Mouse (Mus musculus): ENCODE results near the gene Lingo1. TPM values are rescaled to one million over a fixed set of nuclear protein-coding genes. Genes with fewer than 3 reads are reported as not detected.
A peak's percentile ranks its signal among the peaks of the same experiment; 100 is the strongest.

Gene Lingo1
- total RNA-seq, 2 experiments from 2014 or later: 263 to 279 TPM

GRCm38 (mm10) chr9:56686339-56687144 lies 109.7 kb downstream of the Lingo1 start:
- no peak for DNase-seq (ENCODE audit: extremely low spot score in 1 of 2, low spot score in 1 of 2)

DNA sequence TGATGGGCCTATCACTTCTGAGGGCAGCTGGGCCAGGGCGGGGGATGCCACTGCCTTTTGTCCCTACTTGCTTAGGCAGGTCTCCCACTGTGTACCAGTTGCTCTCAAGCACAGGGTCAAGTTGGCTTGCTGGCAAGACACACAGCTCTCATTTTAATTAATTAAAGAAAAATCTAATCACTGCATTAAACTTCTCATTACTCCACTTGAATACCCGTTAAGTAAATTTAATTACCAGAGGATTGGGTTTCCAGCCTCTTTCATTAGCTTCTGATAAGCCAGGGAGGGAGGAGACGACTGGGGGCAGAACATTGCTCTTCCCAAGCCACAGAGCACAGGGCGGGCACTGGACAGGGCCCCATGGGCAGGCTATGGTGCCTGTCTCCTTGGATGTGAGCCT lies 113.4 kb downstream of the Lingo1 start:
- no peak for DNase-seq (ENCODE audit: extremely low spot score in 1 of 2, low spot score in 1 of 2)

DNA sequence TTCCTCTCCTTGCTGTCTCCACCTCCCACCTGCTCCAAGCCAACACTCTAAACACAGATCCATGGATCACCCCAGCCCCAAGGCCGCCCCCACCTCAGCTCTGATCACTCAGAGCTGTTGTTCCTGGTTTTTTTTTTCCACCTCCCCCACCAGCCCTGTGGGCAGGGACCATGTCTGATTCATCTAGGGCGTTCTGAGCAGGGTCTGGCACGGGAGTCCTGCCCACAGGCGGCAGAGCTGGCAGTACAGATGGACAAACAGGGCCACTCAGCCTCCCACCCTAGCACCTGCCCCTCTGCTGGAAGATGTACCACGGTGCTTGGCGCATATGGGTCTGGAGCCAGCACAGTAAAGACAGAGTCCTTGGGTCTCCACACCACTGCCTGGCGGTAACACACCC lies 114.3 kb downstream of the Lingo1 start:
- DNase-seq (ENCODE audit: extremely low spot score in 1 of 2, low spot score in 1 of 2): no peak

GRCm38 (mm10) chr9:56678929-56679681 lies 117.2 kb downstream of the Lingo1 start:
- no peak for DNase-seq (ENCODE audit: extremely low spot score in 1 of 2, low spot score in 1 of 2)

- no peak for DNase-seq (ENCODE audit: extremely low spot score in 1 of 2, low spot score in 1 of 2)
These were observed 120.6 kb downstream of the Lingo1 start for GRCm38 (mm10) chr9:56675696-56676095.

- DNase-seq (ENCODE audit: extremely low spot score in 1 of 2, low spot score in 1 of 2): no peak
These were observed 126.6 kb downstream of the Lingo1 start for GRCm38 (mm10) chr9:56669605-56670221.

DNA sequence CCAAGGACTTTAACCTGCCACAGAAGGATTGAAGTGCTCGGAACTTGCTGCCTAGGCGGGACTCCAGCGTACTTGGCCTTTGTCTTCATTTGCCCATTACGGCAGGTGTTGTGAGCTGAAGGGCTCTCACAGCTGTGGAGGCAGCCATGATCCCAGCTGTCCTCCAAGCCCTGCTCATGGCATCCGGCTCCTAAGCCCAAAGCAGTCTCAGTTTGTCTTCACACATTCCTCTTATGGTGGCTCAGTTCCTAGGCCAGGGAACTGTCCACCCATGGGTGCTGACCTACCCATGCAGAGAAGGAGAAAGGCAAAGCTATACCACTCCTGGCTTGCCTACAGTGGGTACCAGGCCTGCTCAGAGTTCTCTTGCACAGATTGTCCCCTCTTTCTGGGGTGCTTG lies 132.1 kb downstream of the Lingo1 start:
- DNase-seq (ENCODE audit: extremely low spot score in 1 of 2, low spot score in 1 of 2): no peak

DNA sequence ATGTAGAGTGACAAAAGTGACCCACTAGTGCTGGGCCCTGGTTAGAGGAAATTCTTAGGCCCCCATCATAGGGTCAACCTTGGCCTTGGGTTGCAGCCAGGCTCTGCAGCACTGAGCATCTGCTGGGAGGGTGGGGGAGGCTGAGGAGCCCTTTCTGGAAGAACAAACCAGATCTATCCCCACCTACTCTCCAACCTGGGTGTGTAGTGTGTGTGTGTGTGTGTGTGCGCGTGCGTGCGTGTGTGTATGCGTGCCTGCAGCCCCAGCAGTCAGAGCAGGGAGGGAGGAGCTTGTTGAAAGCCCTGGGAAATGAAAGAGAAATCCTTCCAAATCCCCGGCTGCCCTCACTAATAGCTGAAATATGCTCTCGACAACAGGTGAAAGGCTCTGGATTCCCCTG lies 133.3 kb downstream of the Lingo1 start:
- DNase-seq (ENCODE audit: extremely low spot score in 1 of 2, low spot score in 1 of 2): no peak

DNA sequence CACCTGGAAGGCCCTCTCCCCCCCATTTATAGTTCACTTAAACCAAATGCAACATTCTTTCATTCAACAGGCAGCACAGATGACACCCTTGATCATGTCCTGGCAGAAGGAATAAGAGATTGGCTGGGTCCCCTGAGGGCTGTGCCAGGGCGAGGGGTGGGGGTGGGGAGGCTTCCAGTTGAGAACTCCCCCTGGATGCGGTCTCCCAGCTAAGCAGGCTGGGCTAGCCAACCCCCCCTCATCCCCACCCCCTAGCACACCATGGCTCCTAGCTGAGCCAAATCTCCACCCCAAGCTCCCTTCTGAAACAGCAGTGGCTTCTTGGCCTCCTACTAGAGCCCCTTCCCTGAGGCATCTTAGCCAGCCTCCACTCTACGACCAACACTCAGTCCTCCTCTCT lies 133.9 kb downstream of the Lingo1 start:
- DNase-seq (ENCODE audit: extremely low spot score in 1 of 2, low spot score in 1 of 2): no peak

DNA sequence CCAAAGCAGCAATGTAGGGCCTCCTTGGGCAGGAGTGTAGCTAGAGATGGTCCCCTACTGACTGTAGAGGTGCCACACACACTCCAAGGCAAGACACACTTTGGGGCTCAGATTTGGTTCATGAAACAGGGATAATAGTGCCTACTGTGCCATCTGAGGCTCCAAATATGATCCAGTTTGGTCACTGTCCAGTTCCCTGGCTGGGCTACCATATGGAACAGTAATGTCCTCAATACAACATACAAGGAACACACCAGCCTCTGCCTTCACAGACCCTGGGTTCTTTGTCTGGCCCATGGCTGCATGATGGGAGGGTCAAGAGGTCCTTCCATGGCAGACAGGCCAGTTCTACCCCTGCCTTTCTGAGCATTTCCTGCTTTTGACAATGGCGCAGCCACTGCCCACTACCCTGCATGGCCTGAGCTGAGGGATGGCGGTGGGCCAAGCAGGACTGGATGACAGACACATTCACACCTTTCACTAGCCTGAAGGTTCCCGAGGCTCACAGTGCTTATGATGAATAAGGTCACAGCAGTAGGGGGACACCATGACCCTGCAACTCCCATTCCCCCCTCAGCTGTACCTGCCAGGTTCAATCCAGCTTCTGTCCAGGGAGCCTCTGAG lies 134.9 kb downstream of the Lingo1 start:
- DNase-seq (ENCODE audit: extremely low spot score in 1 of 2, low spot score in 1 of 2): no peak

DNA sequence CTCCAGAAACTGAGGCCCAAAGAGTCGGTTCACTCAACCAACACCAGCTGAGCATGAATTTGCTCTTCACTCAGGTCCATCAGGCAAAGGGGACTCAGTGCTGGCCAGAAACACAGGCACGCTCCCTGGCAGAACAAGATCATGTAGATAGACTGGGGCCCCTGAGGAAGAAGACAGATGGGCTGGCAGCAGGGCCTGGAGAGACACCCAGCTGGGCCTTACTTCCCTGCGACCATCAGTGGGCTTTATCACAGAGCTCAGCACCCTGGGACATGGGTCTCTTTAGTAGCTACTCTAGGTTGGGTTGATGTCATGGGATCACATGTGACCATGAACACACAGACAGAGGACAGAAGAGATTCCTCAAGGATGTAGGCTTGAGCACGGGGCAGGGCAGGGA lies 137.7 kb downstream of the Lingo1 start:
- no peak for DNase-seq (ENCODE audit: extremely low spot score in 1 of 2, low spot score in 1 of 2)

DNA sequence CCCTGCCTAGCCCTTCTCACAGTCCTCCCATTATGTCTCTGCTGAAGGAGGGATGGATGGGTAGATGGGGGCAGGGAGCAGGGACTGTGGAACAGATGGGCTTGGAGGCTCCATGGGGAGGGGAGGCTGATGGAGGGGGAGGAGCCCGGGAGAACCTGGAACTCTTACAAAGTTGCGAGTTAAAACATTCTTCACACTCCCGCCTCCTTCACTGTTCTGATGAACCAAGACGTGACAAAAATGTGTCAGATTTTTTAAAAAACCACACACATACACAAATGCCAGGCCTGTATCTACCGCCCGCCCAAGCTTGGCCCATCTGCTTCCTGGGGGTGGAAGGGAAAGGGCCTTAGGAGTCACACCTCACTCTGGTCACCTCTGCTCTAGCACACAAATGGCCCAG lies 138.3 kb downstream of the Lingo1 start:
- DNase-seq (ENCODE audit: extremely low spot score in 1 of 2, low spot score in 1 of 2): peak in 1 of 2 experiments; percentile 58

GRCm38 (mm10) chr9:56656766-56657542 lies 139.3 kb downstream of the Lingo1 start:
- peak; percentile 50 to 69 for DNase-seq (ENCODE audit: extremely low spot score in 1 of 2, low spot score in 1 of 2)

- DNase-seq (ENCODE audit: extremely low spot score in 1 of 2, low spot score in 1 of 2): no peak
These were observed 141.1 kb downstream of the Lingo1 start for GRCm38 (mm10) chr9:56655167-56655566.

DNA sequence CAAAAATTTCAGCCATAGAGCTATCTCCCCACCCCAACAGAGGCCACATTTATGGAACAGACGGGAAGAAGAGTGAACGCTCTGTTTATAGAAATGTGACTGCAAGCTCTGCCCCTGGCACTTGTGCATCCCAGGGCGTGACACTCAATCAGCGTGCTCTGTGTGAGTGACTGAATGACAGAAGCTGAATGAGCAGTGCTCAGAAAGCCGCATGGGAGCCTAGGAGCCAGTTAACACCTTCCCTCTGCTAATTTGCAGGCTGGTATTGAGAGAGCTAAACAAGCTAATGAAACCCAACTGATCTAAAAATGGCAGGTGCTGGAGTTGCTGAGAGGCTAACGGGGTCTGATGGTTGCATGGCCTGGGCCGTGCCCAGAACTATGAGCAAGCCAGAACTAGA lies 143.7 kb downstream of the Lingo1 start:
- no peak for DNase-seq (ENCODE audit: extremely low spot score in 1 of 2, low spot score in 1 of 2)

DNA sequence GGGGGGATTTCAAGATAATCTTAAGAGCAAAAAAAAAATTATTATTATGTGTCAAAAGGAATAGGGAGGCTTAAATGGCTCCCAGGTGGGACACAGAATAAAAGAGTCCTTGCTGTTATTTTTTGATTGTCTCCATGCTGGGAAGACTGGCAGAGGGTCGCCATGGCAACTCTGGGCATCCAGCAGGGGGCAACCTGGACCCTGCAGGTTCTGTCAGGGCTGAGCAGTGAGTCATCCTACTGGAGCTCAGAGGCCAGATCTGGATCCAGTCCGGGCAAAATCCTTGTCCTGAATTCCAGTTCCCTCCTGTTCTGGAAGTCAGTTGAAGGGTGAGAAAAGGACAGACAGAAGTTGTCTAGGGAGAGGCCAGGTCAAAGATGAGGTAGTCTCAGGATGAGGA lies 144.7 kb downstream of the Lingo1 start:
- DNase-seq (ENCODE audit: extremely low spot score in 1 of 2, low spot score in 1 of 2): no peak

DNA sequence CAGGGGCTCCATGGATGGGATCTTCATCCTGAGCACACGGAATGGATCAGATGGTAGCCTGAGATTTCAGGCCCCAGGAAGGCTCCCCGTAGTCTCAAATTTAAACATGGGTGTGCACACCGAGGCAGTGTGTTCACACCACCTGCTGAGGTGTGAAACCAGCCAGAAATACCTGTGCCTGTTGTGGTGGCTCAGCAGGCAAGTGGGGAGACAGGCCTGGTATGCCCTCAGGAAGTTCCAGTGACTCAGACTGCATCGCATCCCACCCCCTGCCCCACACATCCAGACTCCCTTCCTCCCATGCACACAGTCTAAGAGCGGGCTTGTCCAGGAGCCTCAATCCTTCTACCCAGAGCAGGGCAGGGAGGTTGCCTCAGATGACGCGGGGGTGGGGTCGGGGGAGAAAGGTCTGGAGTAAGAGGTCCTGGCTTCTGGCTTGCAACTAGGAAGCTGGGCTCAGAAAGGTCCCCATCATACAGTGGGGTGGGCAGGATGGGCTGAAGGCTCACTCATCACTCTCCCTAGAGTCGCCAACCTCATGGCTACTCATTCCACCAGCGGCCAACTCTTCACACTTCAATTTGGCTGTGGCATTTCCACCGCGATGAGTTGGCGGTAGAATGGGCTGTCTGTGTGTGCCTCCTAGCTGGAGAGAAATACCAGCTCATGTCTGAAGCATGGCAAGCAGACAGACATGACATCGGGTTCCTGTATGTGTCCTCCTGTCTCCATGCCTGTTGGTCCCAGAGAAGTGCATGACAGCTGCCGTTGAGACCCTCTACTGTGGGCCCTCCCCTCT lies 149.8 kb downstream of the Lingo1 start:
- DNase-seq (ENCODE audit: extremely low spot score in 1 of 2, low spot score in 1 of 2): no peak

- DNase-seq (ENCODE audit: extremely low spot score in 1 of 2, low spot score in 1 of 2): no peak
These were observed 152.8 kb downstream of the Lingo1 start for GRCm38 (mm10) chr9:56643474-56643873.

DNA sequence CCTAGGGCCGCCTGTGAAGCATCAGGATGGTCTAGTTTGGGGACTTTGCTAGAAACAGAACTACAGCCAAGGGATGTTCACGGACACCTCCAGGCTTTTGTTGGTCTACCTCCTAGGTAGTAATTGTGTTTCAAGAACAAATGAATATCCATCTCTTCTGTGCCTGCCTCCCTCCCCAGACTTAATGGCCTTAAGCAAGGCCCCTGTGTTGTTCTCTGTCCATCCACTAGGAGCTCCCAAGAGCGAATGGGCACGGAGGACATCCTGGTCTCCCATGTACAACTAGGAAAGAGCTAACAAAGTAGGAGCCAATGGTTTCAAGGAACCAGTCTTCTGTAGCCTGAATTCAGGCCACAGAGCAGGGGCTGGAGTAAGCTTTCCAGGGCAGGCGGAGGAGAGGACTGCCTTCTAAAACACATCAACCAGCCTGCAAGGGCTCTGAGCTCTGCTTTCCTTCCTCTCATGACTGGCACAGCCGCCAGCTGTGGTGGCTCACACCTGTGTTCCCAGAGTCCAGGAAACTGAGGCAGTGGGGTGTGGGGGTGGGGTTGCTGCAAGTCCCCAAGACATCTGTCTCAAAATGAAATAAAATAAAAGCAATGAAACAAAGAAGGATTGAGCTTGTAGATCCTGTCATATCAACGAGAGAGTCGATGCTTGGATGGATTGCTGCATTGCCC lies 157.9 kb downstream of the Lingo1 start:
- DNase-seq (ENCODE audit: extremely low spot score in 1 of 2, low spot score in 1 of 2): no peak
